Mouse (Mus musculus): ENCODE data around the gene Agxt.

The Agxt gene

GRCm38 (mm10) chr1:93135036-93135526 lies at the start of gene Agxt:
Agxt (plus strand) TSS chr1:93135240.
- no peak for DNase-seq

- peak; percentile 55 for DNase-seq
Observed at GRCm38 (mm10) chr1:93092582-93092981, 42.5 kb upstream of the Agxt start.

- DNase-seq = peak; percentile 48
Observed at GRCm38 (mm10) chr1:93098956-93099355, 36.1 kb upstream of the Agxt start.

GRCm38 (mm10) chr1:93100243-93100575 lies 34.8 kb upstream of the Agxt start:
- peak; percentile 92 for DNase-seq

- peak; percentile 87 for DNase-seq
Observed at GRCm38 (mm10) chr1:93100576-93101491, 34.2 kb upstream of the Agxt start.

GRCm38 (mm10) chr1:93101571-93102061 lies 33.4 kb upstream of the Agxt start, which contains the start of gene Kif1a:
Kif1a (minus strand) TSS chr1:93101951.
- peak; percentile 91 for DNase-seq

- peak; percentile 86 for DNase-seq
Observed at GRCm38 (mm10) chr1:93102700-93103099, 32.3 kb upstream of the Agxt start.

- DNase-seq = peak; percentile 94
Observed at GRCm38 (mm10) chr1:93114713-93115463, 20.2 kb upstream of the Agxt start.

GRCm38 (mm10) chr1:93115471-93115870 lies 19.6 kb upstream of the Agxt start:
- peak; percentile 60 for DNase-seq

GRCm38 (mm10) chr1:93118816-93119215 lies 16.2 kb upstream of the Agxt start:
- peak; percentile 94 for DNase-seq

GRCm38 (mm10) chr1:93123179-93123854 lies 11.7 kb upstream of the Agxt start:
- peak; percentile 29 for DNase-seq

GRCm38 (mm10) chr1:93124066-93124465 lies 11.0 kb upstream of the Agxt start:
- DNase-seq = peak; percentile 81

- DNase-seq = peak; percentile 88
Observed at GRCm38 (mm10) chr1:93125256-93125655, 9.8 kb upstream of the Agxt start.

- DNase-seq = peak; percentile 80
Observed at GRCm38 (mm10) chr1:93128209-93128608, 6.8 kb upstream of the Agxt start.

GRCm38 (mm10) chr1:93128710-93129349 lies 6.2 kb upstream of the Agxt start:
- DNase-seq = peak; percentile 90

- DNase-seq = peak; percentile 82
Observed at GRCm38 (mm10) chr1:93130242-93130983, 4.6 kb upstream of the Agxt start.

- DNase-seq = peak; percentile 81
Observed at GRCm38 (mm10) chr1:93132676-93133075, 2.4 kb upstream of the Agxt start.

GRCm38 (mm10) chr1:93138534-93138933 lies 3.5 kb downstream of the Agxt start:
- DNase-seq = no peak

GRCm38 (mm10) chr1:93139713-93140112 lies 4.7 kb downstream of the Agxt start:
- peak; percentile 91 for DNase-seq

GRCm38 (mm10) chr1:93142871-93143270 lies 7.8 kb downstream of the Agxt start:
- DNase-seq = no peak

- peak; percentile 95 for DNase-seq
Observed at GRCm38 (mm10) chr1:93144176-93144575, 9.1 kb downstream of the Agxt start.
